Mouse (Mus musculus) stomach, embryonic 14.5 days (tissue): ENCODE results near the gene Psmb8. TPM values are rescaled to one million over a fixed set of nuclear protein-coding genes. Genes with fewer than 3 reads are reported as not detected.

ENCODE experiments used
- ATAC-seq: fragments of 200-750 bp; cut with Nextera tagmentation; 2 replicates; pipeline ENCODE4 v1.8.0; 2017; ENCODE audit warnings: low read depth, moderate TSS enrichment; ENCODE audit not compliant: insufficient number of reproducible peaks, insufficient read depth, low FRiP score
- H3K27ac ChIP-seq: fragments of 300-500 bp; sonication (generic); 2 replicates; pipeline ENCODE4 v1.5.1; 2014; ENCODE audit warnings: mild to moderate bottlenecking, low read length, moderate library complexity, mixed read lengths
- H3K27me3 ChIP-seq: fragments of 300-500 bp; sonication (generic); 2 replicates; pipeline ENCODE4 v1.6.1; 2014; ENCODE audit warnings: low read length, control low read depth, mixed read lengths; ENCODE audit not compliant: control insufficient read depth, insufficient read depth
- H3K36me3 ChIP-seq: fragments of 300-500 bp; sonication (generic); 2 replicates; pipeline ENCODE4 v1.6.1; 2014; ENCODE audit warnings: mild to moderate bottlenecking, control low read depth, low read length, moderate library complexity, mixed read lengths; ENCODE audit not compliant: control insufficient read depth, insufficient read depth
- H3K4me1 ChIP-seq: fragments of 300-500 bp; sonication (generic); 2 replicates; pipeline ENCODE4 v1.6.1; 2014; ENCODE audit warnings: low read length, control low read depth, mixed read lengths; ENCODE audit not compliant: control insufficient read depth, insufficient read depth
- H3K4me2 ChIP-seq: fragments of 300-500 bp; sonication (generic); replicated peaks from 2 replicates; pipeline ENCODE4 v1.6.1; 2014; ENCODE audit warnings: low read depth, low read length, control low read depth
- H3K4me3 ChIP-seq: fragments of 300-500 bp; sonication (generic); 2 replicates; pipeline ENCODE4 v1.5.1; 2014; ENCODE audit warnings: low read depth, low read length, control low read depth
- H3K9ac ChIP-seq: fragments of 300-500 bp; sonication (generic); replicated peaks from 2 replicates; pipeline ENCODE4 v1.6.1; 2014; ENCODE audit warnings: low read depth, mild to moderate bottlenecking, control low read depth, low read length, moderate library complexity, mixed read lengths
- H3K9me3 ChIP-seq: fragments of 300-500 bp; sonication (generic); 2 replicates; pipeline ENCODE4 v1.6.1; 2016; ENCODE audit warnings: low read depth, low read length, control low read depth; ENCODE audit not compliant: control insufficient read depth
- whole genome bisulfite sequencing: fragments of 180-500 bp; shearing (Covaris S2); extraction: QIAGEN DNeasy Blood & Tissue Kit; methylation state at CpG from one replicate; pipeline ENCODE4 v1.1.7; 2014; 5-methylcytosine and 5-hydroxymethylcytosine counted together
- polyA plus RNA-seq: library from polyadenylated mRNA; unstranded; fragments of >200 nt; fragmentation: Nextera tagmentation; extraction: Ambion mirVana; gene quantifications from 2 replicates; pipeline ENCODE4 v1.2.1, GENCODE M21; 2014

Gene Psmb8
- polyA plus RNA-seq, 1 experiment from 2014 or later = 8.3 TPM

DNA sequence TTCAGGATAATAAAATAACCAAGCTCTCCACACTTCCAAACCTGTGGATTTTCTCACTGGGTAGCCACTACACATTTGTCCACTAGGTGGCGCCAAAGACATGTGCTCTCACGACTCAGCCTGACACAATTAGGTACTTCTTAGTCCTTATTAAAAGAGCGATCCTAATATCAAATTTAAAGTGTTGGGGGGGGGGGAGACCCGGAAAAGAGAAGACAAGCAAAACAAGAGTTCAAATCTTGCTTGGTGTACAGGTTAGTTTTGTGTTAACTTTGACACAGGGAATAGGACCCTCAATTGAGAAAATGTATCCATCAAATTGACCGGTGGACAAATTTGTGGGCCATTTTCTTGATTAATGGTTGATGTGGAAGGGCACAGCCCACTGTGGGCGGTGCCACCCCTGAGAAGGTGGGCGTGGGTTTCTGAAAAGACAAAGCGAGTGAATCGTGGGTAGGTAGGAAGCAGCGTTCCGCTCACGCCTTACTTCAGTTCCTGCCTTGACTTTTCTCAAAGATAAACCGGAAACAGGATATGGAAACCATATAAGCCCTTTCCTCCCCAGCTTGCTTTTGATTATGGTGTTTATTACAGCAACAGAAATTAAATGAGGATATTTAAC lies 26.5 kb upstream of the Psmb8 start:
- Histone ChIP-seq H3K4me1 (no peaks in the 10 kb centered on the region), H3K27ac (no peak overlapping the region), H3K9me3 (no peaks in the 10 kb centered on the region; the same call in 1 of the 2 replicates), H3K9ac (no peak overlapping the region), H3K4me3 (no peak overlapping the region), H3K4me2 (no peak overlapping the region), H3K36me3 (no peaks in the 10 kb centered on the region), H3K27me3 (no peaks in the 10 kb centered on the region)
- no peak for ATAC-seq
- 40% methylated on average over 13 of the region's 13 CpGs for WGBS

DNA sequence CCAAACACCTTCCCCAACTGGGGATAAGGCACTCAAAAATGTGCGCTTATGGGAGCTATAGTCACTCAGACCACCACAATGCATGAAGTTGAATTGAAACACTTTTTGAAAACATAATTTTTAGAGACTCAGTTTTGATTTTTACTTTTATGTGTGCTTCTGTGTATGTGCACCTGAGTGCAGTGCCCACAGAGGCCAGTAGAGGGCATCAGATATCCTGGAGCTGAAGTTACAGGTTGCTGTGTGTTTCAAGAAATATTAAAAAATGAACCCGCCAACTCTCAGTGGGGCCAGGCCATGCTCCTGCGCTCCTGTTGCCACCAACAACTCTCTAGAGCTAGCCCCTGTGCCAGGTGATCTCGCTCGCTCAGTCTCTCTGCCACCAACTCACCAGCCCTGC lies 25.0 kb upstream of the Psmb8 start:
- ATAC-seq = no peak
- H3K27me3 ChIP-seq = no peaks in the 10 kb centered on the region
- no peaks in the 10 kb centered on the region; the same call in 1 of the 2 replicates for H3K9me3 ChIP-seq
- no peak overlapping the region for H3K4me2 ChIP-seq
- WGBS = 93% methylated on average over 5 of the region's 5 CpGs
- no peak overlapping the region for H3K27ac ChIP-seq
- no peaks in the 10 kb centered on the region for H3K4me1 ChIP-seq
- H3K4me3 ChIP-seq = no peak overlapping the region
- no peak overlapping the region for H3K9ac ChIP-seq
- H3K36me3 ChIP-seq = no peaks in the 10 kb centered on the region

DNA sequence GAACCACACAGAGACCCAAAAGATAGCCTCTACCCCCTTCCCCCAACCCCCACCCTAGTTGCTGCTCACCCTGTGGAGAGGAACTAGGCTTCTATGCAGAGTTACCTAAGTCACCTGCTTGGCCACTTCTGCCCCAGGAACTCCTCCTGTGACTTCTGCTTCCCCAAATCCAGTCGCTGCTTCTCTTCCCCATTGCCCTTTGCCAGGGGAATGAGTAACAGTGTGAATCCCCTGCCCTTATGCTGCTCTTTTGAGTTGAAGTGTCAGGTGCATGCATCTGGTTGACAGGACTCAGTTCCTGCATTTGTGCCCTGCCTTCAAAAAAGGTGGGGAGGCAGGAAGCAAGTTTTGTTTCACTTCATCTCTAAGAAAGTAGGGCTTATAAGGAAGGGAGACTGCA lies 23.4 kb upstream of the Psmb8 start:
- Histone ChIP-seq H3K27me3 (no peaks in the 10 kb centered on the region), H3K27ac (no peak overlapping the region), H3K9me3 (no peaks in the 10 kb centered on the region; the same call in 1 of the 2 replicates), H3K36me3 (no peaks in the 10 kb centered on the region), H3K4me1 (no peaks in the 10 kb centered on the region), H3K4me3 (no peak overlapping the region), H3K9ac (no peak overlapping the region), H3K4me2 (no peak overlapping the region)
- 52% methylated on average over 1 of the region's 1 CpGs for WGBS
- no peak for ATAC-seq

DNA sequence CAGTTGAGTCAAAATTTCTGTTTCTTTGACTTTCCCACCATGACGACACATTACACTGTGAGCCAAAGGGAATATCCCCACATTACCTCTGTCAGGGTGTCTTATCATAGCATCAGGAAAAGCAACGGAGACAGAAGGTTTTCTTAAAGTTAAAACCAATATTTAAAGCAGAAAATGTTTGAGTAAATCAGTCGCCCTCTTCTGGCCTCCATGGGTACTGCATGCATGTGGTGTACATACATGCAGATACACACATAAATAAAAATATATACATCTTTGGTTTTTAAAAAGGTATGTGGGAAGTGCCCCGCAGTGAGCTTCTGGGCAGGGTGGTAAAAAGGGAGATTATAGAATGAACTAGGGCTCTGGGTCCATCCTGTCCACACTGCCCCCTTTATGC lies 20.3 kb upstream of the Psmb8 start:
- Histone ChIP-seq H3K27ac (no peak overlapping the region), H3K36me3 (no peaks in the 10 kb centered on the region), H3K27me3 (no peaks in the 10 kb centered on the region), H3K9me3 (no peaks in the 10 kb centered on the region; the same call in 1 of the 2 replicates), H3K4me3 (no peak overlapping the region), H3K4me1 (no peaks in the 10 kb centered on the region), H3K4me2 (no peak overlapping the region), H3K9ac (no peak overlapping the region)
- 63% methylated on average over 4 of the region's 4 CpGs for WGBS
- no peak for ATAC-seq

DNA sequence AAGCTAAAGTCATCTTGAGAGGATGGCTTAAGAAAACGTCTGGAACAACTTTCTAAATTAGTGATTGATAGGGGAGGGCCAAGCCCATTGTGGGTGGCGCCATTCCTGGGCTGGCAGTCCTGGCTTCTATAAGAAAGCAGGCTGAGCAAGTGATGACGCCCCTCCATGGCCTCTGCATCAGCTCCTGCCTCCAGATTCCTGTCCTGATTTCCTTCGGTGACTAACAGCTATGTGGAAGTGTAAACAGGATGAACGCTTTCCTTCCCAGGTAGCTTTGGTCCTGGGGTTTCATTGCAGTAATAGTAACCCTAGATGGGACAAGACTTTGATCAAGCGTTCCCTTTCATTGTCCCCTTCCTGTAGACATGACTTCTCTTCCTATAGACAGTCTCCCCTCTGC lies 18.5 kb upstream of the Psmb8 start:
- Histone ChIP-seq H3K9ac (no peak overlapping the region), H3K4me3 (no peak overlapping the region), H3K9me3 (no peaks in the 10 kb centered on the region; the same call in 1 of the 2 replicates), H3K36me3 (no peaks in the 10 kb centered on the region), H3K27ac (no peak overlapping the region), H3K4me2 (no peak overlapping the region), H3K27me3 (no peaks in the 10 kb centered on the region), H3K4me1 (no peaks in the 10 kb centered on the region)
- 52% methylated on average over 6 of the region's 6 CpGs for WGBS
- no peak for ATAC-seq

DNA sequence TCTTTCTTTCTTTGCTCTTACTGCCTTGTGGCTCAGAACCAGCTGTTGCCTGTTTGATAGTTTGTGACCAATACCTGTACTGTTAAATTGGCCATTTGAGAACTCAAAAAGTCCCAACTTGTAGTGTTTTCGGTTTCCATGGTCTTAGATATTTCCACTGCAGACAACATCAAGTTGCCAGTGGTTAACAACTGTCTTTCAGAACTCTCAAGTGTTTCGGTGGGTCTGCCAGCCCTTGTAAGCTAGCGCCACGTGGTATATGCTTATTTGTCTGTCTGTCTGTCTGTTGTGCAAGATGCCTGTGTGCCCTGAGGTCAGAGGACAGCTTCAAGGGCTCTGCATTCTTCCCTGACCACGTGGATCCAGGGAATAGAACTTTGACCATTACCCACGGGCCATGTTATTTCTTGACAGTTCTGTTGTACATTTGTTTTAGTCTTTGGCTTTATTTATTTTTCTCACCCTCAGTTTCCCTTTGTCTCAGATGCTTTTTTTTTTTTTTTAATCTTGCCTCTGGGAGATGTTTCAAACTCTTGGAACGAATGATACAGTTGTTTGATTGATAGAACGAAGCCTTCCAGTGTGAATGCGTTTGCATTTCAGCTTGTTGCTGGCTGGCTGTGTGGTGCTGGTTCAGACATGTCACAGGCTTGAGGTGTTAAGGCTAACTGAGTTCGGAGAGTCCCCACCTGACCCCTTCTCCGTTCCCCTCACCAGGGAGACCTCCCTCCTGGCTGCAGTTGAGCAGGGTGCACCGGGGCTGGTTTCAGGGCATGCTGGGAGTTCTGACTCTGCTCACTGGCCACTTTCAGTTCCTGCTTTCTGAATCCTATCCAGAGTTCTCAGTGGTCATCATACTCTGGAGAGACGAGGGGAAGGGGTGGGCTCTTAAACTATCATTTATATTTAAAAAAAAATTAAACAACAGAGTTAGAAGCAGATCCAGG lies 17.3 kb upstream of the Psmb8 start:
- no peak for ATAC-seq

DNA sequence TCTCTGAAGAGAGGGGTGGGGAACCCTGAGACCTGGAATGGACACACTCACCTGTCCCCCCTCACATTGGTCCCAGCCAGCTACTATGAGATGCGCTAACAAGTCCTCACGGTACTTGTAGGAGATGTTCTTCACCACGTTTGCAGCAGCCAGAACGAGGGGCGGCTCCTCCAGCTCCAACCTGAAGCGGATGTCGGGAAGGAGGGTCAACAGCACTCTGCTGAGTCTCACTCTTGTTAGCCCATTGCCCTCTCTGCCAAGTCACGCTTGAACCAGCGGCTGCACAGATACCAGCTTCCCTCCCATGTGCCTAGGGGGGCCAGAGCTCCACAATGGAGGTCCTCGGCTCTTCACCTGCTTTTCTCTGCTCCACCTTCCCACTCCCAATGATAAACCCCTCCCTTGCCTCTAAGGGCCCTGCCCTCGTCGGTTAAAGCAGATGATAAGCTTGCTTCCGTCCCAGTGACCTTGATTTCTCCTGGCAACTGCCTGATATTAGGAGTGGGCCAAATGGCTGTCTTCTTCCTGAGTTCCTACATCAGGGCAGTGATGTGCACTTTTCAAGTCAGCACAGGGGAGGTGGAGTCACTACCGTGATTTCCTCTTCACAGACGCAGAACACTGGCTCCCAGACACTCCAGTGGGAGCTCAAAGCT lies 13.8 kb upstream of the Psmb8 start:
- H3K27ac ChIP-seq = no peak overlapping the region
- H3K4me1 ChIP-seq = peaks cover 4% of the 10 kb centered on the region; the same call in 1 of the 2 replicates
- 68% methylated on average over 15 of the region's 15 CpGs for WGBS
- no peak overlapping the region for H3K4me3 ChIP-seq
- no peaks in the 10 kb centered on the region for H3K36me3 ChIP-seq
- H3K9me3 ChIP-seq = no peaks in the 10 kb centered on the region
- H3K9ac ChIP-seq = no peak overlapping the region
- no peak overlapping the region for H3K4me2 ChIP-seq
- no peak for ATAC-seq
- H3K27me3 ChIP-seq = no peaks in the 10 kb centered on the region

More for the DNA sequence above, 17.3 kb upstream of the Psmb8 start:
- no peaks in the 10 kb centered on the region for H3K4me1 ChIP-seq
- 64% methylated on average over 13 of the region's 13 CpGs for WGBS
- no peaks in the 10 kb centered on the region; the same call in 1 of the 2 replicates for H3K9me3 ChIP-seq
- no peaks in the 10 kb centered on the region for H3K36me3 ChIP-seq
- no peak overlapping the region for H3K27ac ChIP-seq
- no peak overlapping the region for H3K4me3 ChIP-seq
- H3K9ac ChIP-seq = no peak overlapping the region
- no peaks in the 10 kb centered on the region for H3K27me3 ChIP-seq
- no peak overlapping the region for H3K4me2 ChIP-seq

DNA sequence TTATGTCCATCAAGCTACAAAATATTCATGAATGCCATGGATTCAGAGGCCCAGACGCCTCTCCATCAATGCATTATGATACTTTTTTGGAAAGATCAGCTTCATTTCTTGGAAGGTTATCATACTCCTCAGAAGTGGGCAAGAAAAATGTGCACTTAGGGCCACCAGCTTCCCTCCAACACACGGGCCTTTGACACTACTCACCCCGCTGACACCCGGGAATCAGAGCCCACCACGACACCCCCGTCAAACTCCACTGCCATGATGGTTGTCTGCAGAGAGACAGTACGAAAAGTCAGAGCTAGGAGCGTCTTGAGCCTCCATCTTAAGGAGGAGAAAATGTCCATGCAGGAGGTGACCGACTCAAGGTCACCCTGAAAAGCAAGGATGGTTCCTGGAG lies 12.0 kb upstream of the Psmb8 start:
- no peak overlapping the region for H3K27ac ChIP-seq
- H3K4me3 ChIP-seq = no peak overlapping the region
- 86% methylated on average over 9 of the region's 9 CpGs for WGBS
- H3K9ac ChIP-seq = no peak overlapping the region
- H3K9me3 ChIP-seq = no peaks in the 10 kb centered on the region
- H3K4me2 ChIP-seq = no peak overlapping the region
- peaks cover 4% of the 10 kb centered on the region; the same call in 1 of the 2 replicates for H3K4me1 ChIP-seq
- no peak for ATAC-seq
- no peaks in the 10 kb centered on the region for H3K27me3 ChIP-seq
- H3K36me3 ChIP-seq = no peaks in the 10 kb centered on the region
